Mouse (Mus musculus): ENCODE data around the gene Ncam2.

DNA sequence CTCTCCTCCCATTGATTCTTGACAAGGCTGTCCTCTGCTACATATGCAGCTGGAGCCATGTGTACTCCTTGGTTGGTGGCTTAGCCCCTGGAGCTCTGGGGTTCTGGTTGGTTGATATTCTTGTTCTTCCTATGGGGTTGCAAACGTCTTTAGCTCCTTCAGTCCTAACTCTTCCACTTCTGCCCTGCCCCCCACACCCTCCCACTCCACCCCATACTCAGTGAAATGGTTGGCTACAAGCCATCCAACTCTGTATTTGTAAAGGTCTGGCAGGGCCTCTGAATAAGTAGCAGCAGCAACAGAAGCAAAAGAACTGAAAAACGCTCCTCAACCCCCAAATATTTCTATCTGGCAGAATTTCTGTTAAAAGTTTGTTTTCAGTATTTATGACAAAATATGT is 252.5 kb downstream of the Ncam2 start:
- TF ChIP-seq CTCF (IDR thresholded peaks at IDR 0.05; ENCODE audit: low read depth) = no peak
- TF ChIP-seq EP300 (IDR thresholded peaks at IDR 0.05; ENCODE audit: low read depth) = no peak

All from liver, postnatal 0 days (tissue).